Mouse (Mus musculus) adrenal gland, postnatal 36 days (tissue): ENCODE results near the gene Dnajc16. TPM values are rescaled to one million over a fixed set of nuclear protein-coding genes. Genes with fewer than 3 reads are reported as not detected.

Experiments
- DNase-seq, 2 experiments: peaks; one replicate each; pipeline ENCODE4 v3.0.0; 2021; ENCODE audit warnings: mixed read lengths in 1 of 2
- long read RNA-seq, 2 experiments: library from polyadenylated mRNA; stranded (forward); transcript quantifications; one replicate each; pipeline ENCODE4 v2.0.0; 2021; ENCODE audit warnings: borderline sequencing depth in 2 of 2
- total RNA-seq, 2 experiments: library from RNA; stranded (reverse); gene quantifications; 2 replicates each; pipeline ENCODE4 v1.2.3; 2021

Dnajc16 gene
- total RNA-seq, result 10 to 100 TPM; 23.6 to 26.0 TPM
- long read RNA-seq, experiment 1, full-length matches to known transcripts, result 2 of 6 reads
- long read RNA-seq, experiment 1, partial matches to known transcripts, result 1 of 6 reads
- long read RNA-seq, experiment 1, other reads (novel, unspliced or antisense), result 3 of 6 reads
- long read RNA-seq, experiment 2, full-length matches to known transcripts, result 7 of 10 reads
- long read RNA-seq, experiment 2, partial matches to known transcripts, result 0 of 10 reads
- long read RNA-seq, experiment 2, other reads (novel, unspliced or antisense), result 3 of 10 reads

DNA sequence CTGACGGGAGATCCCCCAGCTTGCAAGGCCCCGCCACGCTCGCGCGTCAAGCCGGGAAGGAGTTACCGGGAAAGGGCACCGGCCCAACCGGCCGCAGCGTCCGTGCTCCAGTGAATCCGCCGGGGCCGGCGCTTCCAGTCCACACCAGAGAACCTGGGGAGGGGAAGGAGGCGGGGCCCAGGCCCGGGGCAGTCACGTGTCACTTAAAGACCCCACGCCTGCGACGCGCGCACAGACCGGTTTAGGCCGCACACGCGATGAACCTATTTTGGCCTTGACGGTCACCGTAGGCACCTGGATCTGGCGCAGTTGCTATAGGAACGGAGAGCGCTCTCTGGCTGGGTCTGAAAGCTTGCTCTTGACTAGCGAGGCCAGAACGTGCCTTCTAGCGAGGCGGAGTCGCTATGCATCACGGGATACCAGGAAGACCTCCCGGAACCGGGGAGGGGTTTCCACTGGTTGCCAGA is at the start of gene Dnajc16:
TSS of gene Dnajc16 (minus strand) at position 408 of the 467 bp plus-strand sequence.
- peak; percentile 97 to 98 for DNase-seq

DNA sequence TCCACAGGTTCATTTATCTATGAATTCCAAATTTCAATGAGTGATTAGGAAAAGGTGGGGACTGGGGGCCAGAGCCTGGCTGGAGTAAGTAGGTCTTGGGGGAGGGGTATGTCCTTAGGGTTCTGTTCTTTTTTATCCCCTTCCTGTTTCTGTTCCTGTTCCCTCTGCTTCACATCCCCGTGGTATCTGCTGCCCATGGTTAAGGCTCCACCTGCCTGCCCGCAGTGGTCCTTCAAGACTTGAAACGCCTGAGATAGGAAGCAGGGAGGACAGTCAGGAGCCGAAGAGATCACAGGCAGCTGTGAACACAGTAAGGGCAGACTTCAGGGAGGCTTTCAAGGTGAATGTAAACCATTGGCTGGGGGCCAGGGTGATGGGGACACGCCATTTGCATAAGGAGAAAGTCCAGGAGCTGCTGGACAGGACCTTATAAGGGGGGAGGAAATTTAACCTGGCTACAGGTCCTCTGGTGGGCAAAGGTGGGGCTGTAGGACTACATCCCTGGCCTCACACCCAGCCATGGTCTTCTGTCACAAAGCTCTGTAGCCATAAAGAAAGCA is 43.9 kb upstream of the Dnajc16 start:
- no peak for DNase-seq

DNA sequence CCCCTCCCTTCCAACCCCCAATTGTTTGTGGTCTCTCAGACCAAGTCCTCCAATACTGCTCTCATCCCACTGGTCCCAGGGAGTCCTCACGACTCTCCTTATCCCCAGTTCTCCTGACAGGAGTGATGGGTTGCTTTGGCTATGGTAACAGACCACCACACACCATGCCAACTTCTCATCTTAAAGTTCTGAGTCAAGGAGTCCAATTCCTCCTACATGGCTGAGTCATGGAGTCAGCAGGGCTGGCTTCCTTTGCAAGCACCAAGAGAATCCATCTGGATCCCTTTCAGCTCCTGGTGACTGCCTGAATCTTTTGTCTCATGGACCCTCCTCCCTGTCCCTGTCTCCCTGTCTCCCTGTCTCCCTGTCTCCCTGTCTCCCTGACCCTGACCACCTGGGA is 43.2 kb upstream of the Dnajc16 start:
- no peak for DNase-seq

DNA sequence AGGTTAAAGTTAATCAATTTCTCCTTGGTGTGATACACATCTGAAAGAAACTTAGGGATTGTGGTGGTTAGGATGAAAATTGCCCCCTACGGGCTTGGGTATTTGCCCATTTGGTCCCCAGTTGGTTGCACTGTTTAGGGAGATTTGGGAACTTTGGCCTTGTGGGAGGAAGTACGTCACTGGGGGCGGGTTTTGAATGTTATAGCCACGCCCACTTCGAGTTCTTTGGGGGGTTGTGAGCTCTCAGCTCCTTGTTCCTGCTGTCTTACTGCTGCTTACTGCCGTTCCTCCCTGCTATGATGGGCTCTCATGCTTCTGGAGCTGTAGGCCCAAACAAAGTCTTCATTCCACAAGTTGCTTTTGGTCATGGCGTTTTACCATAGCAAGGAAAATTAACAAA is 40.6 kb upstream of the Dnajc16 start:
- DNase-seq, result no peak

DNA sequence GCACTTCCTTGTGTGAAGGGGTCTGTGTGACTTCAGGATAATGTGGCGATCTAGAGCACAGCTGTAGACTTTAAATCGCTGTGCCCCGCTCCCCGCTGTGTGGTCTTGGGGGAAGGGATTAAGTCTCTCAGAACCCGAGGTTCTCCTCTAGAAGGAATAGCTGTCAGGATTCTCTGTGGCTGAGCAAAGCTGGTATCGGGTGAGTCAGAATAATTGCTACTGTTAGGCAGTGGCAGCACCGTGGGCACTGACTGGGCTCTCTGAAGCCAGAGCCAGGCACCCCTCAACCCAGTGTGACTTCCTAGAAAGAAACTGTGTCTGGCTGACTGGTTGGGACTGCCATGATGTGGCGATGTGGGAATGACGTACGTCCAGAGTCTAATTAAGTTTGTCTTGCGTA is 39.6 kb upstream of the Dnajc16 start:
- no peak for DNase-seq

DNA sequence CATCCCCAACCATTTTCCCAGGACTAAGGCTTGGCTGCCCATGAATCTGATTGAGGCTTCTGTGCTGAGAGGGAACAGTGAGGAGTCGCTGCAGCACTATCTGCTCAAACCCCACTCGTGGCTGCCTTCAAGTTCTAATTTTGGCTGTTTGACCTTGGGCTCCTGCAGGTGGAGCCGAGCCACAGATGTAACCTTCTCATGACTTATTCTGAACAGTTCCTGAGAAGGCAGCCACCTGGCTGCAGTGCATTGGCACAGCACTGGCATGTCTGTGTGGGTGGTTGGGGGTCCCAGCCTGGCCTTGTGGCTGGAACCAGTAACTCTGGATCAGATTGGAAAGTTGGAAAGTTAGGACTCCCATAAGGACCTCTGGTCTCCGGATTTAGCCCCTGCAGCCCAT is 37.4 kb upstream of the Dnajc16 start:
- DNase-seq, result no peak

DNA sequence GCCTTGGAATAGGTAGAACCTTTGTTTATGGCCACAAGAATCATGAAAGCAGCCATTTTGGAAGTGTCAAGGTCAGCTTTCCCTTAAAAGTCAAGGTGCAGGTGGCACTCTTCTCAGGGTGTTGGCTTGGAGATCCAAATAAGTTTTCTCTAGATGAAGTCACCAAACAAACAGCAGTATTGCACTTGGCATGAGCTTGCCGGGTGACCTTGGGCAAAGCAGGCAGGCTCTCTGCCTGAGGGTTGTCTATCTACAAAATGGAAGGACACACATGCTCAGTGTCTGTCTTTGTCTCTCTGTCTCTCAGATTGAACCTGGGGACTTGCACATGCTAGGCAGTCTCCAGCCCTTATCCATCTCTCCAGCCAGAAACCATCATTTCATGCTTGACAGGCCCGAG is 36.7 kb upstream of the Dnajc16 start:
- peak; percentile 65 to 66 for DNase-seq

DNA sequence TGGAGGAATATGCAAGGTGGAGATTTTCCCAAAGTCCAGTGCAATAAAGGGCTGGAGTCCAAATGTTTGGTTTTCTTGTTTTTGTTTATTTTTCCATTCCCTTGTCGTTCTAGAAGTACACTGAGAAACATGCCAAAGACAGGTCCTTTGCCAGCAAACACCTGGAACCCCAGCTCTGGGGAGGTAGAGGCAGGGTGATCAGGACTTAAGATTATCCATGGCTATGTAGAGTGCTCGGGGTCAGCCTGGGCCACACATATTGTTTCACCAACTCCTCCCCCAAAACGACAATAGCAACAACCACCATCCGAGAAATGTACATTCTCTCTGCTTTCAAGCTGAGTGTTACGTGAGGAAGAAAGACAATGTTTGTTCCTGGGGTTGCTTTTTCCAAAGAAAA is 35.3 kb upstream of the Dnajc16 start, which contains the start of gene Cela2a:
TSS of gene Cela2a (minus strand) at position 101 of the 400 bp plus-strand sequence.
- no peak for DNase-seq

DNA sequence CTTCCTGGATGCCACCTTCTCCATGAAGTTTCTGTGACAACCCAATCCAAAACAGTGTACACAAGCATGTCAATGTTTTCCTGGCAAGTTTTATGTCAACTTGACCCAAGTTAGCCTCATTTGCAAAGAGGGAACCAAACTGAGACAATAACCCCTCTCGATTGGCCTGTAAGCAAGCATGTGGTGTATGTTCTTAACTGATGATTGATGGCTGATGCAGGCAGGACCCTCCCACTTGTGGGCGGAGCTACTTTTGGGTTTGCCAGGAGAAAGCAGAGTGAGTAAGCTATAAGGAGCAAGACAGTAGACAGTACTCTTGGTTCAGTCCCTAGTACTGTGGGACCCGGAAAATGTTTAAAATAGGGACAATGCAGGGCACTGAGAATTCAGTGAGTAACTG is 32.2 kb upstream of the Dnajc16 start:
- DNase-seq, result no peak

DNA sequence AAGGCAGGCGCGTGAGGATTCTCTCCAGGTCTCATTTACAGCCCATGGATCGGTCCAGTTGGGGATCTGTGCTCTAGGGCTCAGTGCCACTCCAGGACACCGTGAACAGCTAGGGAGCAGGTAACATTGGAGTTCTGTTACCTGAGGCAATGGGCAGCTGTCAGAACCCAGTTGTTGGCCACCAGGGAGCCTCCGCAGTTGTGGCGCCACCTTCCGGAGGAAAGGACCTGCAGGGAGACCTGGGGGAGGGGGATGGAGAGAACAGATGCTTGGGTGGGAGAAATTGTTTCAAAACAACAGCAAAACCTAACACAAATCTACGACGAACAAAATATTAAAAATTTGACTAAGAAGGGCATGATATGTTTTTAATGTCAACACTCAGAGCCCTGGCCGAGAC is 31.4 kb upstream of the Dnajc16 start:
- peak; percentile 18 to 43 for DNase-seq

DNA sequence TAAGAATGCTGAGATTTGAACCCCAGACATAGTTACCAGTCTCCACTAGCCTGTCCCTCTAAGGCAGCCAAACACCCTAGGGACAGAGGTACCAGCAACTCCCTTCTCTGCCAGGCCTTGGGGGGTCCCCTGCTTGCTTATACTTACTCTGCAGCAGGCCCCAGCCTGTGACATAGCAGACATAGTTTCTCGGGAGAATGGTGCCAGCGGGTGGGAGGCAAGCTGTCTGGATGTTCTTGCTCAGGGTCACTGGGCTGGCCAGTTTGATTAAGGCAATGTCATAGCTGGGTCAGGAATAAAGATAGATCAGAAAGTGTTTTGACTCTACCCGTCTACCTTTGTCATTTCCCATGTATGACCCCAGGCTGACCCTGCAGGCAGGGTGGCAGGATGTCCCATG is 30.4 kb upstream of the Dnajc16 start:
- peak in 1 of 2 experiments; percentile 55 for DNase-seq

DNA sequence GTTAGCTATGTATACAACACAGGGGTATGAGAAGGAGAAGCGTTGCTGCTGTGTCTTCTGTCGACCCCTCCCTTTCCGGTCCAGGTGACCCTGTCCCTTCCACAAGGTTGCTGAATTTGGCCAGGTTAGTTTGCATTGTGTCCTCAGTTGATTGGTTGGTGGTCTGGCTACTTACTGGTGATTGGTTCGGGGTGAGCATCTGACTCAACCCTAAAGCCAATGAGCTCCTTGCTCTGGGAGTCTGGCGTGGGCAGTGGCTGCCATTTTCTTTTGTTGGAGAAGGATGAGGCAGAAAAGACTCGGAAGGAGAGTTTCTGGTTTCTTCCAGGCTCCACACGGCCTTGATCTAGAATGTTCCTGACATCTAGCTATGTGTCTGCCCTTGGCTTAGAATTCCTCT is 28.6 kb upstream of the Dnajc16 start:
- no peak for DNase-seq

DNA sequence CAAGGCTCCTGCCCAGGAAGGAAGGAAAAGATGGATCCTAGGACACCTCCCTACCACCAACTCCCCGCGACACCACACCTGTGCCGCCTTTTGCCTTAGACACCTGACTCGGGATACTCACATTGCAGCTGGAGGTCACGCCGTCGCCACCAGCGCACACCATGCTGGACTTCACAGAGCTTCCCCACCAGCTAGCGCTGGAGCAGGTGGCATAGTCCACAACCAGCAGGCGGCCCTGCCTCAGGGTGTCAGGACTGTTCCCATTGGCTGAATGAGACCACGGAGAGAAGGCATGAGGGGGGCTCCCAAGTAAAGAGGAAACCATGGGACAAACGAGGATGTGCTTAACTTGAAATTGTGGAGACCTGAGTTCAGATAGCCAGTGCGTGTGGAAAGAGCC is 28.1 kb upstream of the Dnajc16 start:
- no peak for DNase-seq

DNA sequence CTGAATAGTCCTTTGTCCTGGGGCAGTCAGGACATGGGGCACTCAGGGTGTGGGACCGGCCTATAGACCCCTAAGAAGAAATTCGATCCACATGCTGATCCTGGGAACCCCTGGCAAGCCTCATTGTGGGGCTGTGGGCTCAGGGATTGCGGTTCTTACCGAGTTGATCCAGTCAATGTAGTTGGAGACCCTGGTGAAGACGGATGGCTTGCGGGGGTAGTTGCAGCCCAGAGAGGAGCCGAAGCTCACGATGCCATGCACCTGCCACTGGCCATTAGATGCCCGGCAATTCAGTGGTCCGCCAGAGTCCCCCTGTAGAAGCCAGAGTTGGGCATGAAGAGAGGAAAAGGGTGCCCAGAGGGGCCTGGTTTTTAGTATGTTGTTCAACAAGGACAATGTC is 27.0 kb upstream of the Dnajc16 start:
- no peak for DNase-seq

DNA sequence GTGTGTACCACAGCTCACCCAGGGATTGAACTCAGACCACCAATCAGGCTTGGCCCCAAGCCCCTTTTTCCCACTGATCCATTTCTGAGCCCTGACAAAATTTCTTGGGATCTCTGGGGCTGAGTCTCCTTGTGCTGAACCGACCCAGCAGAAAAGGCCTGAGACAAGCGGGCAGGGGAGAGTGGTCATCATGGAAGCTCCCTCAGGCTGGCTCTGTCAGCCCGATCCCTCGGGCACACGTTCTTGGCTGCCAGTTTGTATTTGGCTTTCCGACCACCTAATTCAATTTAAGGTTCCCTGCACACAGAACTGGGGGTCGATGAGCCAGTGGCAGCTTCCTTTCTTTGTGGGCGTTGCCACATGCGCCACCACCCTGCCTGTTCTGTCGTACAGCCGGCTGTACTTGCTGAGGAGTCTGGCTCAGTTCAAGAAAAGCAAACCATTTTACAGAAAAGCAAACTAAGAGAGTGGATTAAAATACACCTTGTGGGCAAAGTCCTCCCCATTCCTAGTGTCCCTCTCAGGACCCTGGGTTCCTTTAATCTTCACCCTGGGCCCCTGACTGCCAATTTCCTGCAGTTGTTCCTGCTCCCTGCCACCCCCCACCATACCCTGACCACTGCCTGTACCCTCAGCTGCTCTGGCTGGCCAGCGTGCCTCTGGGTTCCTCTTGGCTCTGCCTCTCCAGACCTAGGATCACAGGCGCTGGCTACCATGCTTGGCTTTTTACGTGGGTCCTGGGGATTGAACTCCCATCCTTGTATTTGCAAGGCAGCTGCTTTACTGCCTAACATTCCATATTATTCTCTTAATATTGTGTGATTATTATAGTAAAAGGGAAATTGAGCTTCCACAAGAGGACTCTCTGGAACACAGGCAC is 26.3 kb upstream of the Dnajc16 start:
- no peak for DNase-seq

DNA sequence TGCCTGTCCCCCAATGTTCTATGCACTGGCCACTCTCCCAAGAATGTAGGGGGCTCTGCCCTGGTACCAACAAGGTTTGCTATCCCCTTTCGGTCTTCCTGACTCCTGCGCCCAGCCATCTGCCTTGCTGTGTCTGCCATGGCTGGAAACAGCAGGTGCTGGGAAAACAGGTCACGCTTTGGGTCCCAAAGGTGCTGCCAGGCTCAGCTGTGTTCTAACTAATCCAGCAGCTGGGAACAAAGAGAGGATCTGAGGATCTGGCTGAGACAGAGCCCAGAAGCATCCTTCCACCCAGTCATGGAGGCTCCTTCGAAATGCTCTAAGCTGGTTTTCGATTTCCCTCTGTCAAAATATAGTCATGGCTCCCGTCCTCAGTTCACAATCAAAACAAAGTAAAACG is 25.5 kb upstream of the Dnajc16 start:
- no peak for DNase-seq

DNA sequence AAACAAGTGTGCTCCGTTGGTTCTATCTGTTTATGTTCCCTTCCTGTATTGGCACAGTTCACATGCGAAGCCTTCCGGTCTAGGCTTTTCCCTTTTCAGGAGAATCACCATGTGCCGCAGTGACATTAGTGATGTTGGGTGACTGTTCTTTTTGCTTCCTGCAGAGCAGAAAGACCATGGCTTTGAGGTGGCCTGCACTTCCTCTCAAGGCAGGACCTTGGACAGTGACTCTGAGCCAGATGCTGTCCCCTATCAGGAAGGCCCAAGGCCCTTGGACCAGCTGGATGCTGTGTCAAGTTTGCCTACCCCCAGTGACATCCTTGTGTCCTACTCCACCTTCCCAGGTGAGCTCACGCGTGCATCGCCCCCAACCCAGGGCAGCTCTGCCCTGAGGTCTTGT is 20.6 kb upstream of the Dnajc16 start:
- DNase-seq, result no peak

DNA sequence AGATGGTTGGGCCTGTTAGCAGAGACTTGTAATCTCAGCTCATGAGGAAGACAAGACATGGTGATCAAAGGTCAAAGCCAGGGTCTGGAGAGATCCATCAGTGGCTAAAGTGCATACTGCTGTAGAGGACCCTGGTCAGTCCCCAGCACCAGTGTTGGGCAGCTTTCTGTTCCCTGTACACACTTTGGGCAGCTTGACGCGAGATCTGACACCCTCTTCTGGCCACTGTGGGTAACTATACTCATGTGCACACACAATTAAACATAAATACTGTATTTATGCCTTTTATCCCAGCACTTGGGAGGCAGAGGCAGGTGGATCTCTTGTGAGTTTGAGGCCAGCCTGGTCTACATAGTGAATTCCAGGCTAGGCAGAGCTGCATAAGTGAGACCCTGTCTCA is 20.2 kb upstream of the Dnajc16 start:
- DNase-seq, result no peak

DNA sequence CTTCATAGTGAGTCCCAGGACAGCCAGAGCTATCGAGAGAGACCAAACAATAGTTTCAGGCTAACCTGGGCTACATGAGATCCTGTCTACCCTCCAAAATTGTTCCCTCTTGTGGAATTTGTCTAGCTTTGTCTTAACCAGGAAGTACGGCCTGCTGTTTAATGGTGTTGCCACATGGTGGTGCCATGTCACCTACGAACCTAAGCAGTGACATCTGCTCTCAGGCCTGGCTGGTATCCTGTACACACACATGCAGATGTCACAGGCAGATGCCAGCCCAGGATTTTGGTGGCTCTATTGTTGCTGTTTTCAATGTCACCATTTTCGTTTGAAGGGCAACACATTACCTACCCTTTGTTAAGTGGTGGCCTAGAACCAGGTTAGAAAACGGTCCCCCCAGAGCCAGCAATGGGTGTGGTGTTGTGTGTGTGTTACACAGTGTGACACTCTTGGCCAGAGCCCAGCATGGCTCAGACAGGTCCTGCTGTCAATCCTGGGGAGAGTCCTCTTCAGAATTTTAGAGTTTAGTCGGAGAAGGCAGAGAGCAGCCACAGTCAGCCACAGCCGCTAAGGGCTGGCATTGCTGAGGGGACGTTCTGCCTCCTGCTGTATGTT is 19.2 kb upstream of the Dnajc16 start:
- DNase-seq, result peak; percentile 41

DNA sequence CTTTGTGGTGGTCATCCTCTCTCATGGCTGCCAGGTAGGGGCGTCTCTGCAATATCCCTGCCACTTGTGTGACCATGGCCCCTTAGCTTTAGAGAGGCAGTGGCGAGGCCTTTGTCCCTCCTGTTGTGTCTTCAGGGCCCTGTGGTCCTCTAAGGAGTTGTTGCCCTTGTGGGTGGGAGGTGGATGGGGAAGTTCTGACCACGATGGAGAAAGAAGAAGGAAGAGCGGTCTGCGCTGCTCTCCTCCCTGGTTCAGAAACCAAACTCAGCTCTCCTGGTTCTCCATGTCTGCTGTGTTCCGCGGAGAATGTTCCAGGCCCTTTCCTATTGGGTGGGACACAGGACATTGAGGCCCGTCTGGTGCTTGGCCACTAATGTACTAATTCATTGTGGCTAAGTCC is 15.2 kb upstream of the Dnajc16 start:
- no peak for DNase-seq

DNA sequence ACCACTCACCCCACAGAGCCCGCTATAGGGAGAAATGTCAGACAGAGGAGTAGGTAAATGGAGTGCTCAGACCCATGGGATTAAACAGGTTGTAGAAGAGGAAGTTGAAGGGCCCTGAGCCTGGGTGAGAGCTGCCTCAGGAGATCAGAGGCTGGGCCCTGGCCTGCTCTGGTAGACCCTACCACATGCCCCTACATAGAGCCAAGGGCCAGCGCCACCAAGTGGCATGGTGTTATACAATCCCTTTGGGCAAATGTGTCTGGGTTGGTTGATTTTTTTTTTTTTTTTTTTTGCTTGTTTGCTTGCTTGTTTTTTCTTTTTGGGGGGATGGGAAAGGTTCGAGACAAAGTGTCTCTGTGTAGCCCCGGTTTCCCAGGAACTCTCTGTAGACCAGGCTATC is 13.4 kb upstream of the Dnajc16 start:
- DNase-seq, result no peak

DNA sequence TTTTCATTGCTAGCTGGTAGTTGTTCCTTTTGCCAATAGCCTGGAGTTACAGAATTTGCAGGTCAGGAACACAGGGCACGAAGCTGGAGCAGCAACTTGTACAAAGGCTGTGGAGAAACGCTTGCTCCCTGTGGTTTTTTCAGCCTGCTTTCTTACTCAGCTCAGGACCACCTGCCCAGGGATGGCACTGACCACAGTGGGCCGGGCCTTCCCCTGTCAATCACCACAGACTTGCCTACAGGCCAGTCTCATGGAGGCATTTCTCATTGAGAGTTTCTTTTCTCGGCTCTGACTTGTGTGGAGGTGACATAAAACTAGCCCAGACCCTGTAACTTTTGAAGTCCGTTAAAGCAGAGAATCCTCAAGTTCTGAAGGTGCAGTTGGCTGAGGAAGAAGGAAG is 6.8 kb upstream of the Dnajc16 start:
- DNase-seq, result no peak

DNA sequence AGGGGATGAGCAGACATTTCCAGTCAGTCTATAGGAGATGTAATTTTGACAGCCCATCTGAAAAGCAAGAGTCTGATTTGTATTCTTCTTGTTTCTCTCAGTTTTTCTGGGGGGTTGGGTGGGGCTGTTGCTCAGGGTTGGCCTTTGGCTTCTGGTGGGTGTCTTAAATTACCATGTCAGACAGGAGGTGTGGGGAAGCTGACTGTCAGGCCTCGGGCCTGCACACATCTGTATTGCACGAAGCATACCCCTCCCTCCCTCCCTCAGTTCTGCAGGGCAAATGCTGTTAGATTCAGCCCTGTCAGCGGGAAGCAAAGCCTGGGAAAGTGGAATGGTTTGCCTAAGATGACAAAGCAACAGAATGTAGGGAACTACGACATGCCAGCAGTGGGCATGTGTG is 6.2 kb upstream of the Dnajc16 start:
- no peak for DNase-seq
